Mouse (Mus musculus): ENCODE results near the gene Ptpre.
"Not testable (repeated sequence)": the region's sequence is repeated elsewhere in the genome, so short reads cannot be mapped to it uniquely, and the experiment has no call there.

GRCm38 (mm10) chr7:135697021-135697740, 159.9 kb downstream of the Ptpre start:
- TF ChIP-seq CTCF (conservative IDR thresholded peaks at IDR 0.05; ENCODE audit: low read length); NANOG (IDR thresholded peaks at IDR 0.05; ENCODE audit: borderline replicate concordance, low read length): not testable (repeated sequence)

Data from E14TG2a.4 (cell line).